Mouse (Mus musculus): ENCODE results near the gene Inka1. TPM values are rescaled to one million over a fixed set of nuclear protein-coding genes. Genes with fewer than 3 reads are reported as not detected.

Inka1 gene
- polyA plus RNA-seq, 1 experiment from 2014 or later: 133 TPM

GRCm38 (mm10) chr9:108002778-108003530 is 17.3 kb upstream of the Inka1 start:
- Histone ChIP-seq H3K9me3 (no peaks in the 10 kb centered on the region), H3K4me2 (peak overlapping the region; percentile 86), H3K9ac (replicated peaks) (peak overlapping the region; percentile 94), H3K27me3 (no peaks in the 10 kb centered on the region), H3K4me3 (replicated peaks) (peak overlapping the region; percentile 96), H3K27ac (peak overlapping the region; percentile 90), H3K36me3 (0 out of 2 replicates have a peak, but pooled peaks cover 10% of the 10 kb centered on the region), H3K4me1 (replicated peaks) (peaks cover 24% of the 10 kb centered on the region)
- WGBS: under 1% methylated on average over 50 of the region's 50 CpGs
- no peak; the same call in 1 of the 2 replicates for ATAC-seq (ENCODE audit: insufficient number of reproducible peaks, insufficient read depth, low FRiP score, low TSS enrichment, low read depth)

DNA sequence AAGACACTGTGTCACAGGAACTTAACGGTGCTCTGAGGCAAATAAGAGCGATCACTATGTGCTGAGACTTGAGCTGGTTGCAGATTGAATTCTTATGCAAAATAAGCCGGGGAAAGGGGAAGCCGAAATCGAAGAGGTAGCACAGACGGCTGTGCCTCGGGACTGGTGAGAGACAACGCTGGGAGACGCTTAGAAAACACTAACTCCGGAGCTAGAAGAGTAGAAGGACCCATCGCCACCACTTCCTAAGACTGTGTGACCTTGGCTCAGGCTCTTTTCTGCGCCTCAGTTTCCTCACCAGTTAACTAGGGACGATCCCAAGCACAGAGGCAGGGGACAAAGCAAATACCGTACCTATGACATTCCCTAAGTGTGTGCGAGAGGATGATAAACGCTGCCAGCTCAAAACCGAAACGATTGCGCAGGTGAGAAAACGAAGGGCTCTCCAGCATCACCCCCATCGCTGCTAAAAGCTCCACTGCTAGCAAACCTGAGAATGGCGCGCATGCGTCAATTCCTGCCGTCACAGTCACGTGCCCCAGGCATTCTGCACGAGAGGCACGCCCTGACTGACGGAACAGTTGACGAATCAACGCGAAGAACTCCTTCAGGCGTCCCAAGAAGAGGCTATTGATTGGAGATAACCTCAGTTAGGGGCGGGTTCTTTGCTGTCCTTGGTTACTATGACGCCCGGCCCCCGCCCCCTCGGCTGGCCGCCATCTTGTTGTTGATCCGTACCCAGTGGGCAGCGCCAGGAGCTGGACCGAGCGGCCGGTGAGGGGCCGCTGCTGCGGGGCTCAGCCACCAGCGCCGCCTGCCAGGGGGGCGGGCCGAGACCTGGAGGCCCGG is 16.5 kb upstream of the Inka1 start, which contains the start of gene Ip6k1:
Gene Ip6k1 (plus strand): TSS at position 580 of the 849 bp plus-strand sequence.
- Histone ChIP-seq H3K9ac (replicated peaks) (peak within 1 kb of the TSS; percentile 94), H3K27me3 (no peaks in the 10 kb centered on the region), H3K9me3 (no peaks in the 10 kb centered on the region), H3K4me3 (replicated peaks) (peak within 1 kb of the TSS; percentile 96), H3K27ac (peak within 1 kb of the TSS; percentile 90), H3K4me1 (replicated peaks) (peaks cover 24% of the 10 kb centered on the region), H3K36me3 (0 out of 2 replicates have a peak, but pooled peaks cover 6% of the 10 kb centered on the region), H3K4me2 (peak within 1 kb of the TSS; percentile 86)
- peak; percentile 98 for ATAC-seq (ENCODE audit: insufficient number of reproducible peaks, insufficient read depth, low FRiP score, low TSS enrichment, low read depth)
- under 1% methylated on average over 51 of the region's 51 CpGs for WGBS

- no peaks in the 10 kb centered on the region for H3K9me3 ChIP-seq
- 90% methylated on average over 5 of the region's 5 CpGs for WGBS
- H3K9ac ChIP-seq (replicated peaks): no peak within 1 kb of the TSS
- H3K27ac ChIP-seq: no peak within 1 kb of the TSS
- no peak within 1 kb of the TSS for H3K4me2 ChIP-seq
- no peak for ATAC-seq (ENCODE audit: insufficient number of reproducible peaks, insufficient read depth, low FRiP score, low TSS enrichment, low read depth)
- H3K27me3 ChIP-seq: no peaks in the 10 kb centered on the region
- no peaks in the 10 kb centered on the region; the same call in 1 of the 2 replicates for H3K4me1 ChIP-seq (replicated peaks)
- no peaks in the 10 kb centered on the region for H3K36me3 ChIP-seq
- H3K4me3 ChIP-seq (replicated peaks): no peak within 1 kb of the TSS
Observed at GRCm38 (mm10) chr9:107996049-107996448, 10.4 kb upstream of the Inka1 start, which contains the start of gene Gm20662. Gm20662 (plus strand) TSS chr9:107996349.

DNA sequence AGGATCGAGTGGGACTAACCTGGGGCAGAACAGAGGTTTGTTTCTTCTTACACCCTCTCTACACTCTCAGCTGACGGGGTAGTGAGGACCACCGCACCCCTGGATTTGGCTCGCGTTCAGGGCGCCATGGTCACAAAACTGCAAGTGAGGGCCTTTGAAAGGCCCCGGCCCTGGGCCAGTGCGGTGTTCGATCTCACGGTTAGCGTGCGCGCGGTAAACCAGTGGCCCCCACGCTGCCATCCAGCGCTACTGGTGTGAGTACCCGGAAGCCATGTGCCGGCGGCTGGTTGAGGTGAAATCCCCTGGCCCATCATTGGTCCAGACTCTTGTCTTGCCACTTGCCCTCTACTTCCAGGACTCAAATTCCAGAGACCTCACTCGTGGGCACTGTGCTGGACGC is 9.8 kb upstream of the Inka1 start:
- no peak overlapping the region for H3K9ac ChIP-seq (replicated peaks)
- H3K27ac ChIP-seq: no peak overlapping the region
- no peak overlapping the region for H3K4me2 ChIP-seq
- WGBS: 93% methylated on average over 21 of the region's 21 CpGs
- no peaks in the 10 kb centered on the region for H3K27me3 ChIP-seq
- H3K9me3 ChIP-seq: no peaks in the 10 kb centered on the region
- ATAC-seq (ENCODE audit: insufficient number of reproducible peaks, insufficient read depth, low FRiP score, low TSS enrichment, low read depth): no peak
- H3K4me3 ChIP-seq (replicated peaks): no peak overlapping the region
- no peaks in the 10 kb centered on the region; the same call in 1 of the 2 replicates for H3K4me1 ChIP-seq (replicated peaks)
- H3K36me3 ChIP-seq: no peaks in the 10 kb centered on the region

GRCm38 (mm10) chr9:107994464-107994863 is 8.8 kb upstream of the Inka1 start:
- H3K9me3 ChIP-seq: no peaks in the 10 kb centered on the region
- H3K9ac ChIP-seq (replicated peaks): no peak overlapping the region
- WGBS: 57% methylated on average over 2 of the region's 2 CpGs
- H3K27ac ChIP-seq: no peak overlapping the region
- no peak for ATAC-seq (ENCODE audit: insufficient number of reproducible peaks, insufficient read depth, low FRiP score, low TSS enrichment, low read depth)
- H3K4me3 ChIP-seq (replicated peaks): no peak overlapping the region
- H3K4me1 ChIP-seq (replicated peaks): no peaks in the 10 kb centered on the region; the same call in 1 of the 2 replicates
- no peaks in the 10 kb centered on the region for H3K36me3 ChIP-seq
- no peak overlapping the region for H3K4me2 ChIP-seq
- no peaks in the 10 kb centered on the region for H3K27me3 ChIP-seq

GRCm38 (mm10) chr9:107993013-107993412 is 7.3 kb upstream of the Inka1 start:
- no peaks in the 10 kb centered on the region for H3K9me3 ChIP-seq
- H3K27me3 ChIP-seq: no peaks in the 10 kb centered on the region
- H3K4me2 ChIP-seq: no peak overlapping the region
- H3K9ac ChIP-seq (replicated peaks): no peak overlapping the region
- 81% methylated on average over 11 of the region's 11 CpGs for WGBS
- H3K27ac ChIP-seq: 0 out of 2 replicates have a peak overlapping the region, but pooled peaks have one; percentile 14
- H3K4me3 ChIP-seq (replicated peaks): no peak overlapping the region
- no peak for ATAC-seq (ENCODE audit: insufficient number of reproducible peaks, insufficient read depth, low FRiP score, low TSS enrichment, low read depth)
- peaks cover 6% of the 10 kb centered on the region for H3K4me1 ChIP-seq (replicated peaks)
- no peaks in the 10 kb centered on the region for H3K36me3 ChIP-seq

DNA sequence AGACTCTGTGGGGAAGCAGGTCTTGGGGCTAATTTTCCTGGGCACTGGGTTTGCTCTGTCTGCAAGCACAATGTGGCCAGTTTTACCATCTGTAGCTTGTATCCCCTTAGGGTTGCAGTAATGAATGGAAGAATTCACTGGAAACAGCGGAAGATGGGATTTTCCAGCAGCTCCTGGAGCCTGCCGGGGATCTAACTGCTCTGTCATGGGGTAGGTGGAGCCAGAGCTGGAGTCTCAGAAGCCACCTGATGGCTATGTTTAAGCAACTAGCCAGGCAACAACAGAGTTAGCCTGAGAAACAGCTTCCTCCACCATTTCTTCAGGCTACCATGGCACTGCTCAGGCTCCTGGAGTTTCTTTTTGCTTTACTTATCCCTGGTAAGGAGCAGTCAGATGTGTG is 6.5 kb upstream of the Inka1 start, which contains the start of gene Cdhr4:
Gene Cdhr4 (plus strand): TSS at position 301 of the 400 bp plus-strand sequence.
- Histone ChIP-seq H3K27ac (0 out of 2 replicates have a peak within 1 kb of the TSS, but pooled peaks have one; percentile 14), H3K36me3 (no peaks in the 10 kb centered on the region), H3K9me3 (no peaks in the 10 kb centered on the region), H3K4me1 (replicated peaks) (peaks cover 12% of the 10 kb centered on the region), H3K27me3 (no peaks in the 10 kb centered on the region), H3K4me3 (replicated peaks) (no peak within 1 kb of the TSS), H3K9ac (replicated peaks) (no peak within 1 kb of the TSS), H3K4me2 (no peak within 1 kb of the TSS)
- ATAC-seq (ENCODE audit: insufficient number of reproducible peaks, insufficient read depth, low FRiP score, low TSS enrichment, low read depth): no peak
- 42% methylated on average over 2 of the region's 2 CpGs for WGBS

GRCm38 (mm10) chr9:107987950-107988349 is 2.3 kb upstream of the Inka1 start:
- Histone ChIP-seq H3K9ac (replicated peaks) (no peak overlapping the region), H3K27ac (peak overlapping the region; percentile 62; the same call in 1 of the 2 replicates), H3K36me3 (peaks cover 10% of the 10 kb centered on the region; the same call in 1 of the 2 replicates), H3K4me1 (replicated peaks) (peaks cover 41% of the 10 kb centered on the region), H3K4me3 (replicated peaks) (no peak overlapping the region), H3K9me3 (no peaks in the 10 kb centered on the region), H3K4me2 (no peak overlapping the region), H3K27me3 (no peaks in the 10 kb centered on the region)
- 61% methylated on average over 3 of the region's 3 CpGs for WGBS
- ATAC-seq (ENCODE audit: insufficient number of reproducible peaks, insufficient read depth, low FRiP score, low TSS enrichment, low read depth): no peak

DNA sequence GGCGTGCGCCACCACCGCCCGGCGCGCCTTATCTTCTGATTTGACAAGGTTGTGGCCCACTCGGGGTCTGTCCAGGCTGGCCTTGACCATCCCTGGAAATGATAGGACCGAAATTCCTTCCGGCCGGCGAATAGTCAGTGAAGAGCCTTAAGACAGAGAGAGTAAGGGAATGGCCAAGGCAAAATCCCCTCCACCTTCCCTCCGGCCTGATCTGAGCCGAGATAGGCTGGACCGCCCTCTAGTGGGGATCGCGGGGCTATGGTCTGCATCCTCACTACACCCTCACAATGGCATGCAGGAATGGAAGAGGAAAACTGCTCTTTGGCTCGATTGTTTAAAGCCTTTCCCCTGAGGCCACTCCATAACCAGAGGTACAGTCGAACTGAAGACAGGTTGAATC is 697 bp upstream of the Inka1 start:
- WGBS: 6% methylated on average over 18 of the region's 18 CpGs
- Histone ChIP-seq H3K4me3 (replicated peaks) (peak overlapping the region; percentile 77), H3K27me3 (no peaks in the 10 kb centered on the region), H3K9ac (replicated peaks) (peak overlapping the region; percentile 35; the same call in 1 of the 2 replicates), H3K4me1 (replicated peaks) (peaks cover 57% of the 10 kb centered on the region), H3K9me3 (no peaks in the 10 kb centered on the region), H3K36me3 (peaks cover 10% of the 10 kb centered on the region; the same call in 1 of the 2 replicates), H3K27ac (peak overlapping the region; percentile 100), H3K4me2 (peak overlapping the region; percentile 98)
- no peak for ATAC-seq (ENCODE audit: insufficient number of reproducible peaks, insufficient read depth, low FRiP score, low TSS enrichment, low read depth)

DNA sequence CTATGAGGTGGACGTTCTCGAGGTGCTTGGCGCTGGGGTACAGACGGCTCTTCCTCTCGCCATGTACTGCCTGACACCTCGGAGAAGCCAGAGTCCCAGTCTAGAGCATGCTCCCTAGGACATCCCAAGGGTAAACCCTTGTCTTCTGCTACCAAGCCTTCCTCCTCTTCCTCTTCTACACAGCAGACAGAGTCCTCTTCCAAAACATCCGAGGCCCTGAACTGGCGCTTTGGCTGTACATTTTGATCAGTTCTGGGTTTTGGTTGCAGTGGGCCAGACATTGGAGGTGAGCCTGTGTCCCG is 974 bp downstream of the Inka1 start:
- peak overlapping the region; percentile 98 for H3K4me2 ChIP-seq
- 21% methylated on average over 9 of the region's 9 CpGs for WGBS
- H3K27me3 ChIP-seq: no peaks in the 10 kb centered on the region
- peaks cover 73% of the 10 kb centered on the region for H3K4me1 ChIP-seq (replicated peaks)
- H3K4me3 ChIP-seq (replicated peaks): peak overlapping the region; percentile 77
- H3K27ac ChIP-seq: peak overlapping the region; percentile 100
- no peak for ATAC-seq (ENCODE audit: insufficient number of reproducible peaks, insufficient read depth, low FRiP score, low TSS enrichment, low read depth)
- H3K36me3 ChIP-seq: peaks cover 10% of the 10 kb centered on the region
- H3K9me3 ChIP-seq: no peaks in the 10 kb centered on the region
- H3K9ac ChIP-seq (replicated peaks): peak overlapping the region; percentile 91

Data from limb, embryonic 12.5 days (tissue).